Mouse (Mus musculus): Measurements from ENCODE around the gene Agbl5.

Agbl5 gene

GRCm38 (mm10) chr5:30887331-30887761, 1.1 kb upstream of the Agbl5 start:
- peak; percentile 45 for DNase-seq (ENCODE audit: low read depth, low spot score)

GRCm38 (mm10) chr5:30887858-30888336, 597 bp upstream of the Agbl5 start:
- DNase-seq (ENCODE audit: low read depth, low spot score), result no peak

GRCm38 (mm10) chr5:30889088-30889754, 727 bp downstream of the Agbl5 start:
- no peak for DNase-seq (ENCODE audit: low read depth, low spot score)

- DNase-seq (ENCODE audit: low read depth, low spot score), result no peak
Measured at GRCm38 (mm10) chr5:30890375-30890774, 1.9 kb downstream of the Agbl5 start.

GRCm38 (mm10) chr5:30901860-30902259, 13.4 kb downstream of the Agbl5 start:
- no peak for DNase-seq (ENCODE audit: low read depth, low spot score)

GRCm38 (mm10) chr5:30907413-30908059, 19.0 kb downstream of the Agbl5 start, which contains the start of gene Ost4:
Gene Ost4 (minus strand): TSS chr5:30907788.
- peak; percentile 85 for DNase-seq (ENCODE audit: low read depth, low spot score)

- no peak for DNase-seq (ENCODE audit: low read depth, low spot score)
Measured at GRCm38 (mm10) chr5:30908426-30909299, 20.2 kb downstream of the Agbl5 start.

- no peak for DNase-seq (ENCODE audit: low read depth, low spot score)
Measured at GRCm38 (mm10) chr5:30909300-30909659, 20.8 kb downstream of the Agbl5 start.

- DNase-seq (ENCODE audit: low read depth, low spot score), result no peak
Measured at GRCm38 (mm10) chr5:30909863-30910262, 21.4 kb downstream of the Agbl5 start.

GRCm38 (mm10) chr5:30910481-30910880, 22.0 kb downstream of the Agbl5 start:
- DNase-seq (ENCODE audit: low read depth, low spot score), result no peak

GRCm38 (mm10) chr5:30912156-30912555, 23.7 kb downstream of the Agbl5 start:
- DNase-seq (ENCODE audit: low read depth, low spot score), result no peak

- DNase-seq (ENCODE audit: low read depth, low spot score), result no peak
Measured at GRCm38 (mm10) chr5:30913060-30913841, 24.8 kb downstream of the Agbl5 start, which contains the start of gene Emilin1. Gene Emilin1 (plus strand): TSS chr5:30913402.

- DNase-seq (ENCODE audit: low read depth, low spot score), result no peak
Measured at GRCm38 (mm10) chr5:30914101-30914635, 25.7 kb downstream of the Agbl5 start.

GRCm38 (mm10) chr5:30914849-30915248, 26.4 kb downstream of the Agbl5 start:
- no peak for DNase-seq (ENCODE audit: low read depth, low spot score)

GRCm38 (mm10) chr5:30915456-30915855, 27.0 kb downstream of the Agbl5 start:
- DNase-seq (ENCODE audit: low read depth, low spot score), result no peak

- peak; percentile 80 for DNase-seq (ENCODE audit: low read depth, low spot score)
Measured at GRCm38 (mm10) chr5:30915974-30916433, 27.5 kb downstream of the Agbl5 start.

- no peak for DNase-seq (ENCODE audit: low read depth, low spot score)
Measured at GRCm38 (mm10) chr5:30916841-30917240, 28.3 kb downstream of the Agbl5 start.

- no peak for DNase-seq (ENCODE audit: low read depth, low spot score)
Measured at GRCm38 (mm10) chr5:30917348-30917747, 28.9 kb downstream of the Agbl5 start.

- no peak for DNase-seq (ENCODE audit: low read depth, low spot score)
Measured at GRCm38 (mm10) chr5:30917891-30918670, 29.6 kb downstream of the Agbl5 start.

- DNase-seq (ENCODE audit: low read depth, low spot score), result no peak
Measured at GRCm38 (mm10) chr5:30918691-30919090, 30.2 kb downstream of the Agbl5 start.
